Mouse (Mus musculus) adrenal gland, postnatal 36 days (tissue): Measurements from ENCODE around the gene Pdcd4. TPM values are rescaled to one million over a fixed set of nuclear protein-coding genes. Genes with fewer than 3 reads are reported as not detected.

Source experiments
- DNase-seq, 2 experiments: peaks; one replicate each; pipeline ENCODE4 v3.0.0; 2021; ENCODE audit warnings: mixed read lengths in 1 of 2
- total RNA-seq, 2 experiments: library from RNA; stranded (reverse); gene quantifications; 2 replicates each; pipeline ENCODE4 v1.2.3; 2021

The Pdcd4 gene
- total RNA-seq, 2 experiments from 2014 or later: 83.2 to 121 TPM

DNA sequence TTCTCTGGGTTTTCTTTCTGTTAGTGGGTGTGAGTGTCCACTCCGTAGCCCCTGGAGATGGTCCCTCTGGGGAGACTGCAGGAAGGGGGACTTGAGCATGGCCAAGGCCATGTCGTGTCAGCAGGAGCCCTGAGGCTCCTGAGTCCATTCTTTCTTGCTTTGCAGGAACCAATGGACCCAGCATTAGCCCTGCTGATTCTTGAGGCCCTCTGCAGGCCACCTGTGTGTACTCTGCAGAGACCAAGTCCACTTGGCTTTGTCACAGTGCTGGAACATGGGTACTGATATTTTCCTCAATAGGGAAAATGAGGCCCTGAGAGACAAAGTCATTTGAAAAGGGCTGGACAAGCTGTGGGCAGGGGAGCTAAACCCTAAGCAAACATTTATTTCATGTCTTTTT lies 21.5 kb upstream of the Pdcd4 start:
- DNase-seq: no peak

GRCm38 (mm10) chr19:53871502-53871901 lies 20.5 kb upstream of the Pdcd4 start:
- DNase-seq: no peak

DNA sequence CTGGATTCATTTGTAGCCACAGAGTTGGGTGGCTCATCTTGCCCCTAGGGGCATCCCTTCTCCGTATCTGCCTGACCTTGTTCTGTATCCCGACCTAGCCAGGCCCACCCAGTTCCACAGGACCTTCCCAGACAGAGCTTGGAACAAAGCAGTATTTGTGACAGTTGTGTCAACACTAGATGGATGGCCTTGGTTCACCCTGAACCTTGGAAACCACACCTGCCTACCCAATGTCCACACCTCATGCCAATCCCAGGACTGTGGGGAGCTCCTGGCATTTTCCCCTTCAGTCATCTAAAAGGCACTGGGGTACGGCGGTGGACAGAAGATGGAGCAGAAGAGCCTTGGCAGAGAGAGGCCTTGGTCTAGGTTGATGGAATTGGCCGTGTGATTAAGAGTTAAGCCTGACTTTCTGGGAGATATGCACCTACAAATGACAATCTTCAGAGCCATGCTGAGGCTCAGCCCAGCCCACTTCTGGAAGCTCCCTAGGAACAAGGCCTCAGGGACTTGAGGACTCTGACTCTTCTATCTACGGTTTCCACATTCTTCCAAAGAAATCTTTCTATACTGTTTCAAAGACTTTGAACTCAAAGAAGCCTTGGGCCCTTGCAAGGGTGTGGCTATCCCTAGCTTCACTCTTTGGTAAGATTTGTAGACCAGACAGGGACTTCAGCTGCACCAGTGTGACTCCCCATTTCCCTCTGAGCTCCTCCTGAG lies 18.9 kb upstream of the Pdcd4 start:
- no peak for DNase-seq

DNA sequence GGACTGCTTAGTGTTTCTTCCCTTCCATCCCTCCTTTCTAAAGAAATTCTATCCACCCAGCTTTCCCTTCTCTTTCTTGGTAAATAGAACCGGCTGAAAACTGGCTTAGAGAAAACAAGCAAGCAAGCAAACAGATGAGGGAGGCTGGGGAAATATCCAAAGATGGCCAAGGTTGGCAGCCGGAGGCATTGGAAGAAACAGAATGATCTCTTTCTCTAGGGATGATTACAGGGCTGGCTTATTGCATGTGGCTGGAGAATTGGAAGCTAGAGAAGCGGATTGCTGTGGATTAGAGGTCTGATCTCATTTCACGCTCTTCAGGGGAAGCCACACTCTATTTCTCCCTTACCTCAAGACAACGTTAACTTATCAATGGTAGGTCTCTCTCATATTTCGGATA lies 16.8 kb upstream of the Pdcd4 start:
- DNase-seq: no peak

DNA sequence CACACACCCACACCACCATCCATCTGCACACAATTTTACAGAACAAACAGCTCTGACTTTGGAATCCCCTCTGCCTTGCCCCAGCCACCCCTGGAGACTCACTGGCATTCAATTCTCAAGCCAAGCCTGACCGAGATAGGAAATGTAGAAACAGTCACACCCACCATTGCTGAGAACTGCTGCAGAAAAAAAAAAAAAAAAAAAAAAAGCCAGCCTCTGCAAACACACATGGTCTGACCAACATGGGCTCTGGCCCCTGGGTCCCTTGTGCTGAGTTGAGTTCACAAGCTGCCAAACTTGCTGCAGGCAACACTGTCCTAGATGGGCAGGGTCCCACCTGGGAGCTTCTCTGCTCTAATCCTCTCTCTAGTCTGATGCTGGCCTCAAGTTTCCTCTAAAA lies 14.3 kb upstream of the Pdcd4 start:
- no peak for DNase-seq

DNA sequence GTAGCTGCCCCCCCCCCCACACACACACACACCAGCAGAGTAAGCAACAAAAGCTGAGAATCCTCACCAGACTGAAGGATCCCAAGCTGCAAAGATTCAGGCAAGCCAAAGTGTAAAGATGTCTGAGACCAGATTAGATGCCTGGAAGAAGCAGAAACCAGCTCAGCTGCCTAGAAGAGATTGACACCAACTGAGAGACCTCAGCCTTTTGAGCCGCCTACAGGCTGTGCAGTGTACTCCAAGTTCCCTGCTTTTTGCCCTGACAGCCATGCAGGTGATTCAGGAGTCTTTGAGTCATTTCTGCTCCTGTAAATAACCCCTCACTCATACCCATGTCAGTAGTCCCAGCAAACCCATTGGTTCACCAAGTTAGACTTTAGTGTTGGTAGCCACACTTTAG lies 11.6 kb upstream of the Pdcd4 start:
- DNase-seq: no peak

GRCm38 (mm10) chr19:53881786-53882185 lies 10.2 kb upstream of the Pdcd4 start:
- DNase-seq: no peak

- no peak for DNase-seq
Measured at GRCm38 (mm10) chr19:53885450-53885849, 6.6 kb upstream of the Pdcd4 start.

- DNase-seq: no peak
Measured at GRCm38 (mm10) chr19:53886576-53887370, 5.3 kb upstream of the Pdcd4 start.

- DNase-seq: no peak
Measured at GRCm38 (mm10) chr19:53887822-53888221, 4.2 kb upstream of the Pdcd4 start.

DNA sequence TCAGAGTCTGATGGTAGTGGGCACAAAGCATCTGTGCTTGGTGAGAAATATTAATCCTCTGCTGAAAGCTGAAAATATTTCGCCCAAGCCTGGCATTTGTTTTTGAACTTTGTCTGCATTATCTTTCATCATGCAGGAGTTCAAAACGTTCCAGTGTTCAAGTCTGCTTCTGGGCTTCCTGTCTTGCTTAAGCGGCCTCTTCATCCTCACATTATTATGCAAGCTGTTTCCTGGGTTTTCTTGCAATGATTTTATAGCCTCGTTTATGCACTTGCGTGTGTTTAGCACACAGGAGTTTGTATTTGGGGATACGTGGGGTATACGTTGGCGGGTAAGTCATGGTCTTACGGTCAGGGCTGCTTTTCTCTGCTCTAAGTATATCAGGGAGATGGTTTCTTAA lies 3.7 kb upstream of the Pdcd4 start:
- no peak for DNase-seq

DNA sequence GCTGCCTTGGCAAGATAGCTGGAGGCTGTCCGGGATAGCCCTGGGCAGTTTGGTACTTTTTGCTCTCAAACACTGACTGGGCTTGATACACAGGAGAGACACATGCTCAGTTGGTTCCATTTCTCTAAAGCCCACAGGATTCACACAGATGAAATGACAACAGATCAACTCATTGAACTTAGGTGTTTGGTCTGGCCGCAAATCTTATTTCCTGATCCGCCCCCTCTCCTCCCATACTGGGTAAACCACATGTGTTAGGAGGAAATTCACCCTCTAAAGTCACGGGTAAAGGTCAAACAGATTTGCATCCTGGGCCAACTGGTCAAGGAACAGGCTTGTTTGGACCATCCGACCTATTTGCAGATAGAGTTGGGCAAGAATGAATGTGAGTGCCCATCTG lies 2.5 kb upstream of the Pdcd4 start:
- DNase-seq: no peak

DNA sequence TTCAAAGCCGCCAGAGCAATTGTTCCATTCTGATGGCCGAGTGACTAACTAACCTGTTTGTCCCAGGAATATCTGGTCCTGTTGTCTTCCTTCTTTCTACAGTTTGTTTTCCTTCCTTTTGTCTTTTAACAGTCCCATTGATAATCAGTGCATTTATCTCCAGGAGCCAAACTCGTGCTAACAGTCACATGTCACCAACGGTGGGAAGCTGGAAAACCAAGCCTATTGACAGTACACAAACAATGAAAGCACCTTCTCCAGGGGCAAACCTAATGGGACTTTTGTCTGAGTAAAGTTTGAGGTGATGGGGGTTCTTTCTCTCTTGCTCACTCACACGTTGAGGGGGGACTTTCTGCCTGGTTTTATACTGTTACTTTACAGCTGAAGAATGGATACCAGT lies 1.8 kb upstream of the Pdcd4 start:
- no peak for DNase-seq

- no peak for DNase-seq
Measured at GRCm38 (mm10) chr19:53890781-53891251, 1.2 kb upstream of the Pdcd4 start.

DNA sequence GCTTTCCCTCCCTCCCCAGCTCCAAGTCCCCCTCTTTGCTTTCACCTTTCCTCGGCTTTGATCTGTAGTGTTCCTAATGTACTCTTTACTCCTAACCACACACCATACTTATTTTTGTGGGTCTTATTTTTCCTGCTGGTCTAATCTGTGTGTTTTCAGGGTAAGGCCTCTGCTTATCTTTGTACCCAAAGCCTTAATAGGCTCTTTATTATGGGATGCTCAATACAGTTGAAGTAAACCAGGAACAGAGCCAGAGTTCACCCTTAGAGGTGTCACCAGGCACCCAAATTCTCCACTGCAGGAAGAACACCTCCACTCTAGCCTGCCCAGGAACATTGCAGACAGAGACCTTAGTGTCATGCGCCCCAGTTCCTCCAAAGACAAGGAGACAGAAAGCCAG lies 462 bp upstream of the Pdcd4 start:
- no peak for DNase-seq

DNA sequence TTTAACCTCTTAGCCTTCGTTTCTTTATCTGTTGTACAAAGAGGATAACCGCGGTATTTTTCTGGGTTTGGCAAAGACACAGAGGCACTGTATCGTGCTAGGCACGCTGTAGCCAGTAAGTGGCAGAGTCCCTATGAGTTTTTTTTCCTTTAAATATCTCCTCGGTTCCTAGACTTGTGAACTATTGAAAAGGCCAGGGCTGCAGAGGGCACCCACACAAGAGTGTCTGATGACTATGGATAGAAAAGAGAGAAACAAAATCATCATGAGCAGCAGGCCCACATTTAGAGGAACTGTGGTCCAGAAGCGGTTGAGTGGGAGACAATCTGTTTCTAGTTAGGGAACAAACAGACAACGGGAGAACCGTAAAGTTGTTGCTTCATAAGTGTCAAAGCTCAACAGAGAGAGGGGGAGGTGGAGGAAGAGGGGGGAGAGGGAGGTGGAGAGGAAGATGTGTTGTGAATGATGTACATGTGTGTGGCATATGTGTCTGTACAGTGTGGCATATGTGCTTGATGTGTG lies 868 bp downstream of the Pdcd4 start:
- DNase-seq: no peak

- DNase-seq: no peak
Measured at GRCm38 (mm10) chr19:53893711-53894171, 1.7 kb downstream of the Pdcd4 start.

DNA sequence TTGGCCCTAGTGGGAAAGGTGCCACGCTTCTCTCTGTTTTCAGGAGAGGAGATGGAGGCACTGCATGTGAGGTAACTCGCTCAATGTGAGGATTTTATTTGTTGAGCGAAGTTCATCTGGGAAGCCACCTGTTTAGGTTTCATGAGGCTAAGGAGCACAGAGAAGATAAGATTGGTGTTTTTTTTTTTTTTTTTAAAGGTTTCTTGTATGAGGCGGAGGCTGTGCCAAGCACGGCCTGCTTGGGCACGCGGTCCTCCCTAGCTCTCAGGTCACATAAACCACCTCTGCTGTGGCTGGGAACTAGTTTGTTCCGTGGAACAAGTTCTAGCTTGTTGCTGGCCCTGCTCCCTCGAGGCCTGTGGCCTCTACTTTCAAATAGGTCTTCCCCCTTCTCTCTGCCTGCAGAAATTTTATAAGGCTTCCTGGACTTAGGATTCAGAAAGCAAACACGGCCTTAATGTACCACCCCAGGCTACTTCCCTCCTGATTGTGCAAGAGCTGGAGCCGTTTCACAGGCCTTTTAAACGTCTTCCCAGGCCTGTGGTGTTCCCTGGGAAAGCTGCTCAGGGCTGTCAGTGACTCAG lies 2.6 kb downstream of the Pdcd4 start:
- DNase-seq: no peak

GRCm38 (mm10) chr19:53898046-53898445 lies 6.0 kb downstream of the Pdcd4 start:
- DNase-seq: no peak

DNA sequence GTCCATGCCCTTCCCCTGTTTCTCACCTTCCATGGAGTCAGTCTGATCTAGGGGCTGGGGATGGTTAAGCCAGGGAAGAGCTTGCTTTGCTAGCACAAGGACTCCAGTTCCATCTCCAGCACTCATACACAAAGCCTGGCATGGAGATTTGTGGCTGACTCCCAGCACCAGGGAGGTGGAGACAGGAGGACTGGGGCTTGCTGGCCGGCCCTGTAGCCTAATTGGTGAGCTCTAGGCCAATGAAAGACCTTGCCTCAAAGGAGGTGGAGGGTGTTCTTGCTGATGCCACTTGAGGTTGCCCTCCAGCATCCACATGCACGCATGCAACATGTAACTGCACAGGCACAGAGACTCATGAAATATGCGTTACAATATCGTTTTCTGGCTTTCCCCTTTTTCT lies 6.5 kb downstream of the Pdcd4 start:
- DNase-seq: no peak

DNA sequence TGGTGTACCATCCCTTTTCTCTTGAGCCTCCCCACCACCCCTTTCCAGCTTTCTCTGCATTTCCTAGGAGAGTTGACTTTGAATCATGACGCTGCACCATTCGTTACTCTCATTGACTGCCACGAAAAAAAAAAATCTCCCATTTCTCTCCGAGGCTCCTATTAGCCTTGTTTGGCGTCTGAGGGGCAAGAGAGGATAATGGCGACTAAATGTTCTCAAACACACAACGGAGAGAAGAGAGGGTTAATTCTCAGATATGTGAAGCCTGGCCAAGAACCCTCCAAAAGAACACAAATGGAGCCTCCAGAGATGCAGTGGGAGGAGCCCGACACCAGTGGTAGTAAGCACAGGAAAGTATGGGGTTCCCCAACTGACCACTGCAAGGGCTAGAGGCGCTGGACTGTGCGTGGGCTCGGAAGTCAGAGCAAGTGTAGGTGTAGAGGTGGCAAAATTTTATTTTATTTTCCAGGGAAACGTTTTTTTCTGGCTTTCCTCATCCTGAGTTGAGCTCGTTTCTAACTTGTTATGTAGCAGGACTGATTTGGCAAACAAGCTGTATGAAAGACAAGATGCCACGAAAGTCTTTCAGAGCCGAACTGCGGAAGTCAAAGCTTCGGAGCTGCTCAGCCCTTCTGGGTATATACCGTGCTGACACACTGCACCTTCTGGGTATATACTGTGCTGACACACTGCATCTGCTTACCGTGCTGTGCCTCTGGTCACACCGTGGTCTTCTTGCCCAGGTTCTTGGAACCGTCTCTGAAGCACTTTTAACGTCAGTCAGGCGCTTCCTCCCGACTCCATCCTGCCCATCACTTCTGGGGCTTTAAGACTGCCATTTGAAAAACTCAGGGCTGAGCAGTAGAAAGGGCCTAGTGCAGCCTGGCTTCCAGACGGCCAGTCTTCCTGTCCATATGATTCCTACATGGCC lies 7.2 kb downstream of the Pdcd4 start:
- DNase-seq: no peak
